Mouse (Mus musculus) heart, adult 2 months (tissue): ENCODE measurements around the gene Gtpbp2. TPM values are rescaled to one million over a fixed set of nuclear protein-coding genes. Genes with fewer than 3 reads are reported as not detected.

Source experiments
- DNase-seq, 2 experiments: peaks; one replicate each; pipeline ENCODE4 v3.0.0; 2021
- H3K27ac ChIP-seq: fragments of 200-600 bp; 2 replicates; pipeline ENCODE4 v1.8.1; 2022
- H3K27me3 ChIP-seq: fragments of 200-500 bp; 2 replicates; pipeline ENCODE4 v1.6.1; 2012; ENCODE audit warnings: mild to moderate bottlenecking, low read length, inconsistent platforms, mixed read lengths; ENCODE audit not compliant: control insufficient read depth, insufficient read depth
- H3K36me3 ChIP-seq: fragments of 200-500 bp; 2 replicates; pipeline ENCODE4 v1.6.1; 2012; ENCODE audit warnings: low read length, inconsistent platforms; ENCODE audit not compliant: control insufficient read depth, insufficient read depth
- H3K4me1 ChIP-seq: fragments of 200-500 bp; 2 replicates; pipeline ENCODE4 v1.6.1; 2011; ENCODE audit warnings: low read length; ENCODE audit not compliant: control insufficient read depth, insufficient read depth
- H3K4me3 ChIP-seq: fragments of 200-600 bp; 2 replicates; pipeline ENCODE4 v1.8.1; 2022
- H3K79me2 ChIP-seq: fragments of 200-500 bp; replicated peaks from 2 replicates; pipeline ENCODE4 v1.6.1; 2012; ENCODE audit warnings: mild to moderate bottlenecking, inconsistent platforms, low read length, moderate library complexity, mixed read lengths; ENCODE audit not compliant: control insufficient read depth, insufficient read depth
- H3K9ac ChIP-seq: fragments of 200-500 bp; 2 replicates; pipeline ENCODE4 v1.6.1; 2012; ENCODE audit warnings: low read depth, mild to moderate bottlenecking, control low read depth, inconsistent platforms, low read length, mixed read lengths
- CTCF ChIP-seq: fragments of 200-600 bp; IDR thresholded peaks from 2 replicates; pipeline ENCODE4 v1.8.1; 2022; ENCODE audit warnings: antibody characterized with exemption, mild to moderate bottlenecking, moderate library complexity
- EP300 ChIP-seq: fragments of 200-500 bp; IDR thresholded peaks from 2 replicates; pipeline ENCODE4 v1.6.1; 2011; ENCODE audit warnings: low read depth, low read length, control low read depth; ENCODE audit not compliant: insufficient read depth
- POLR2A ChIP-seq: fragments of 200-500 bp; IDR thresholded peaks from 2 replicates; pipeline ENCODE4 v1.6.1; 2011; ENCODE audit warnings: mild to moderate bottlenecking, low read depth, low read length, control low read depth; ENCODE audit not compliant: insufficient read depth
- WGBS: fragments of 180-500 bp; shearing (Covaris S2); methylation state at CpG from one replicate; pipeline ENCODE4 v1.1.7; 2018; 5-methylcytosine and 5-hydroxymethylcytosine counted together
- intact Hi-C: fragments of 180-260 bp; cut with DNase I; formaldehyde crosslinking; loops from one replicate; pipeline ENCODE4 v1.15.1; 2025
- long read RNA-seq: library from polyadenylated mRNA; stranded (forward); transcript quantifications from one replicate; pipeline ENCODE4 v2.0.0, GENCODE M21; 2021
- polyA plus RNA-seq: library from polyadenylated mRNA; depleted of rRNA; stranded (reverse); fragments of >200 nt; gene quantifications from 2 replicates; pipeline ENCODE4 v1.2.3, GENCODE M21; 2012; rRNA removed
- total RNA-seq, 2 experiments: library from RNA; stranded (reverse); gene quantifications; 2 replicates each; pipeline ENCODE4 v1.2.3; 2021

The Gtpbp2 gene
- total RNA-seq (10 to 100 TPM; 55.2 to 57.3 TPM), polyA plus RNA-seq (94.4 and 132 TPM in 2 replicates)
- long read RNA-seq, transcript Gtpbp2-201 (12 exons, 2,966 nt): major isoform, 10 of 28 reads
- long read RNA-seq, partial matches to known transcripts: 11 of 28 reads
- long read RNA-seq, other reads (novel, unspliced or antisense): 6 of 28 reads

GRCm38 (mm10) chr17:46160686-46161085 lies at the start of gene Gtpbp2:
Gene Gtpbp2, plus strand, starts transcription at chr17:46161032.
- Histone ChIP-seq H3K79me2 (no peaks in the 10 kb centered on the region), H3K9ac (peak within 1 kb of the TSS; percentile 74), H3K27me3 (no peaks in the 10 kb centered on the region), H3K27ac (peak within 1 kb of the TSS; percentile 97), H3K36me3 (no peaks in the 10 kb centered on the region), H3K4me1 (peaks cover 10% of the 10 kb centered on the region), H3K4me3 (peak within 1 kb of the TSS; percentile 70)
- peak; percentile 87 for TF ChIP-seq POLR2A
- no peak for TF ChIP-seq CTCF
- TF ChIP-seq EP300: peak; percentile 53; the same call in 1 of the 2 replicates
- peak; percentile 93 to 98 for DNase-seq
- 0% methylated on average over 23 of the region's 23 CpGs for WGBS
- intact Hi-C loops: loop anchor here (10.0 kb wide), 1 partner anchor 426 kb away; the partner anchor contains the start of gene 1600014C23Rik

GRCm38 (mm10) chr17:46115489-46115888 lies 45.3 kb upstream of the Gtpbp2 start:
- DNase-seq: no peak
- no peak for TF ChIP-seq CTCF
- no peak for TF ChIP-seq POLR2A
- TF ChIP-seq EP300: no peak
- peaks cover 5% of the 10 kb centered on the region for H3K4me1 ChIP-seq
- H3K79me2 ChIP-seq: no peaks in the 10 kb centered on the region
- no peak overlapping the region for H3K4me3 ChIP-seq
- peaks cover 3% of the 10 kb centered on the region; the same call in 1 of the 2 replicates for H3K36me3 ChIP-seq
- peak overlapping the region; percentile 52 for H3K27ac ChIP-seq
- intact Hi-C loops: no loop called here
- H3K27me3 ChIP-seq: no peaks in the 10 kb centered on the region
- H3K9ac ChIP-seq: no peak overlapping the region
- 40% methylated on average over 2 of the region's 2 CpGs for WGBS

DNA sequence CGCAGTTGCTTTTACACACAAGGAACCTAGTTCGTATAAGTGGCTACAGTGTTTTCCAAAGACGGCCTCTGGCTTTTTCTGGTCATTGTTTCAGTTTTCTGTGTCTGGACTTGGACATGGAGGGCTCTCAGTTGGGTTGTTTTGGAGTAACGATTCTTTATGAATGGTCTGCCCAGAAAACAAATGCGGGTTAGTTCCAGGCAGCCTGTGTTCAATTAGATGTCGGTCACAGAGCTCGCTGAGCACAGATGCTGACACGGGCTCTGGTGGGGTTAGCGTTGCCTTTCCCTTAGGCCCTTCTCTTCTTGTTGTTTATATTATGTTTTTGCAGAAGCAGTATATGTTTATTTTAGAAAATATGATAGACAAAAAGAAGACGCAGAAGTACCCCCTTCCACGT lies 44.7 kb upstream of the Gtpbp2 start:
- no peak overlapping the region for H3K9ac ChIP-seq
- no peaks in the 10 kb centered on the region for H3K27me3 ChIP-seq
- H3K27ac ChIP-seq: peak overlapping the region; percentile 52
- no peaks in the 10 kb centered on the region for H3K79me2 ChIP-seq
- intact Hi-C loops: no loop called here
- no peak for DNase-seq
- TF ChIP-seq CTCF: no peak
- no peak for TF ChIP-seq EP300
- no peak for TF ChIP-seq POLR2A
- peaks cover 3% of the 10 kb centered on the region; the same call in 1 of the 2 replicates for H3K36me3 ChIP-seq
- peaks cover 5% of the 10 kb centered on the region for H3K4me1 ChIP-seq
- no peak overlapping the region for H3K4me3 ChIP-seq
- 84% methylated on average over 11 of the region's 11 CpGs for WGBS

- DNase-seq: peak in 1 of 2 experiments; percentile 15
- Histone ChIP-seq H3K36me3 (no peaks in the 10 kb centered on the region; the same call in 1 of the 2 replicates), H3K27me3 (no peaks in the 10 kb centered on the region), H3K79me2 (no peaks in the 10 kb centered on the region), H3K4me3 (no peak overlapping the region), H3K9ac (no peak overlapping the region), H3K27ac (peak overlapping the region; percentile 2; the same call in 1 of the 2 replicates), H3K4me1 (peaks cover 5% of the 10 kb centered on the region)
- no peak for TF ChIP-seq POLR2A
- no peak for TF ChIP-seq CTCF
- no peak for TF ChIP-seq EP300
- intact Hi-C loops: no loop called here
- 77% methylated on average over 3 of the region's 3 CpGs for WGBS
Observed at GRCm38 (mm10) chr17:46116881-46117280, 44.0 kb upstream of the Gtpbp2 start.

DNA sequence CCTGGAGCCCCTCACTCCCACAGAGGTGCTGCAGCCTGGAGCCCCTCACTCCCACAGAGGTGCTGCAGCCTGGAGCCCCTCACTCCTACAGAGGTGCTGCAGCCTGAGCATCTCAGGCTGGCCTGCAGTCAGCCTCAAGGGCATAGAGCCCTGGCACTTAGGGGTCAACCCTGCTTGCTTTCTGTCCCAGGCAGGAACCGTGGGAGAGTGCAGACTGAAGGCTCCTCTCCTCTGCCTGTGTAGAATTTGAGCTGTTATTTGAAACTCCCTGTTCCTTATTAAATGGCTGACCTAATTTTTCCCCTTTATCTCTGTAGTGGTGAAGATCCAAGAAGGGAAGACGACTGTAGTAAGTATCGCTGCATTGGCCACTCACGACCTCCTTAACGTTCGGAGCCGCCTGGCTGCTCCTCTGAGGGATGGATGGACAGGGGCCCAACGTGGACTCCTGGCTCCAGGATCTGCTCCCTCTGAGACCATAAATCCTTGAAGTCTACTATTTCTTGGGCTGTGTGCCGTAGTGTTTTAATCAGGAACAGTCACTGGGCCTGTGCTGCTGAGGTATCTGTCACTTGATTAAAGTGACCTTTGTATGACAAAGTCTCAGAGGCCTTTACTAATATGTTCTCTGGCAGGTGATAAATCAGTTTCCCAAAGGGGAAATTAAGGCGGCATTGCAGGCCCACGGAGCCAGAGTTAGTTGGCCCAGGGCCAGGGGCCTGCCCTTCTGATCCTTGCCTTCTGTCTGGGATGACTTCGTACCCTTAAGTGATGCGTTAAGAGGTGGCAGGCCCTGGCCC lies 43.0 kb upstream of the Gtpbp2 start:
- intact Hi-C loops: no loop called here
- Histone ChIP-seq H3K4me3 (no peak overlapping the region), H3K27me3 (no peaks in the 10 kb centered on the region), H3K27ac (peak overlapping the region; percentile 36), H3K79me2 (no peaks in the 10 kb centered on the region), H3K9ac (0 out of 2 replicates have a peak overlapping the region, but pooled peaks have one; percentile 15), H3K4me1 (peaks cover 5% of the 10 kb centered on the region), H3K36me3 (no peaks in the 10 kb centered on the region; the same call in 1 of the 2 replicates)
- TF ChIP-seq CTCF (no peak), EP300 (no peak), POLR2A (no peak)
- 61% methylated on average over 13 of the region's 13 CpGs for WGBS
- peak; percentile 33 to 55 for DNase-seq
